Mouse (Mus musculus): ENCODE measurements around the gene Mark1. TPM values are rescaled to one million over a fixed set of nuclear protein-coding genes. Genes with fewer than 3 reads are reported as not detected.

Mark1 gene
- polyA plus RNA-seq, 1 experiment from 2014 or later, result 2.1 TPM

GRCm38 (mm10) chr1:184889454-184889853, 109.9 kb downstream of the Mark1 start:
- Histone ChIP-seq H3K27ac (ENCODE audit: poor library complexity, severe bottlenecking) (no peak overlapping the region), H3K9ac (no peak overlapping the region), H3K4me2 (no peak overlapping the region), H3K9me3 (replicated peaks) (no peaks in the 10 kb centered on the region), H3K4me3 (no peak overlapping the region), H3K27me3 (replicated peaks) (no peaks in the 10 kb centered on the region; the same call in 1 of the 2 replicates), H3K36me3 (no peaks in the 10 kb centered on the region), H3K4me1 (replicated peaks) (no peaks in the 10 kb centered on the region)
- 83% methylated on average over 6 of the region's 6 CpGs for whole genome bisulfite sequencing
- no peak for ATAC-seq (ENCODE audit: insufficient number of reproducible peaks, low FRiP score)

GRCm38 (mm10) chr1:184886160-184886559, 113.2 kb downstream of the Mark1 start:
- no peak overlapping the region for H3K27ac ChIP-seq (ENCODE audit: poor library complexity, severe bottlenecking)
- no peak overlapping the region for H3K4me3 ChIP-seq
- peaks cover 28% of the 10 kb centered on the region for H3K27me3 ChIP-seq (replicated peaks)
- H3K4me2 ChIP-seq, result no peak overlapping the region
- ATAC-seq (ENCODE audit: insufficient number of reproducible peaks, low FRiP score), result no peak
- H3K4me1 ChIP-seq (replicated peaks), result peaks cover 9% of the 10 kb centered on the region; the same call in 1 of the 2 replicates
- no peak overlapping the region for H3K9ac ChIP-seq
- no peaks in the 10 kb centered on the region for H3K36me3 ChIP-seq
- no peaks in the 10 kb centered on the region for H3K9me3 ChIP-seq (replicated peaks)
- WGBS, result 89% methylated on average over 1 of the region's 1 CpGs

GRCm38 (mm10) chr1:184882281-184883268, 116.8 kb downstream of the Mark1 start, which contains the start of gene C130074G19Rik:
TSS of gene C130074G19Rik (minus strand) at chr1:184883218.
- ATAC-seq (ENCODE audit: insufficient number of reproducible peaks, low FRiP score), result peak; percentile 89
- peaks cover 14% of the 10 kb centered on the region; the same call in 1 of the 2 replicates for H3K4me1 ChIP-seq (replicated peaks)
- peak within 1 kb of the TSS; percentile 67 for H3K9ac ChIP-seq
- H3K9me3 ChIP-seq (replicated peaks), result no peaks in the 10 kb centered on the region
- H3K36me3 ChIP-seq, result no peaks in the 10 kb centered on the region
- peaks cover 33% of the 10 kb centered on the region for H3K27me3 ChIP-seq (replicated peaks)
- peak within 1 kb of the TSS; percentile 94 for H3K4me2 ChIP-seq
- 2% methylated on average over 77 of the region's 77 CpGs for WGBS
- H3K27ac ChIP-seq (ENCODE audit: poor library complexity, severe bottlenecking), result no peak within 1 kb of the TSS
- peak within 1 kb of the TSS; percentile 56 for H3K4me3 ChIP-seq

GRCm38 (mm10) chr1:184881861-184882260, 117.5 kb downstream of the Mark1 start:
- Histone ChIP-seq H3K4me3 (peak overlapping the region; percentile 56), H3K36me3 (no peaks in the 10 kb centered on the region), H3K4me2 (peak overlapping the region; percentile 94), H3K27me3 (replicated peaks) (peaks cover 33% of the 10 kb centered on the region), H3K27ac (ENCODE audit: poor library complexity, severe bottlenecking) (no peak overlapping the region), H3K9me3 (replicated peaks) (no peaks in the 10 kb centered on the region), H3K9ac (peak overlapping the region; percentile 67; the same call in 1 of the 2 replicates), H3K4me1 (replicated peaks) (peaks cover 14% of the 10 kb centered on the region; the same call in 1 of the 2 replicates)
- ATAC-seq (ENCODE audit: insufficient number of reproducible peaks, low FRiP score), result no peak
- 42% methylated on average over 7 of the region's 7 CpGs for WGBS

- ATAC-seq (ENCODE audit: insufficient number of reproducible peaks, low FRiP score), result no peak
- H3K36me3 ChIP-seq, result no peaks in the 10 kb centered on the region
- H3K9ac ChIP-seq, result no peak overlapping the region
- H3K27me3 ChIP-seq (replicated peaks), result peaks cover 33% of the 10 kb centered on the region
- 79% methylated on average over 5 of the region's 5 CpGs for WGBS
- H3K27ac ChIP-seq (ENCODE audit: poor library complexity, severe bottlenecking), result no peak overlapping the region
- no peaks in the 10 kb centered on the region for H3K9me3 ChIP-seq (replicated peaks)
- peak overlapping the region; percentile 94 for H3K4me2 ChIP-seq
- H3K4me3 ChIP-seq, result peak overlapping the region; percentile 56; the same call in 1 of the 2 replicates
- peaks cover 14% of the 10 kb centered on the region; the same call in 1 of the 2 replicates for H3K4me1 ChIP-seq (replicated peaks)
Measured at GRCm38 (mm10) chr1:184881211-184881610, 118.2 kb downstream of the Mark1 start.

GRCm38 (mm10) chr1:184878860-184879259, 120.5 kb downstream of the Mark1 start:
- Histone ChIP-seq H3K4me1 (replicated peaks) (peaks cover 14% of the 10 kb centered on the region; the same call in 1 of the 2 replicates), H3K27me3 (replicated peaks) (peaks cover 37% of the 10 kb centered on the region), H3K9me3 (replicated peaks) (no peaks in the 10 kb centered on the region), H3K9ac (no peak overlapping the region), H3K4me3 (no peak overlapping the region), H3K36me3 (no peaks in the 10 kb centered on the region), H3K4me2 (no peak overlapping the region), H3K27ac (ENCODE audit: poor library complexity, severe bottlenecking) (no peak overlapping the region)
- no peak for ATAC-seq (ENCODE audit: insufficient number of reproducible peaks, low FRiP score)
- WGBS, result 73% methylated on average over 6 of the region's 6 CpGs

- no peak for ATAC-seq (ENCODE audit: insufficient number of reproducible peaks, low FRiP score)
- peaks cover 6% of the 10 kb centered on the region; the same call in 1 of the 2 replicates for H3K4me1 ChIP-seq (replicated peaks)
- H3K9ac ChIP-seq, result no peak overlapping the region
- 51% methylated on average over 2 of the region's 2 CpGs for WGBS
- H3K4me3 ChIP-seq, result no peak overlapping the region
- no peak overlapping the region for H3K27ac ChIP-seq (ENCODE audit: poor library complexity, severe bottlenecking)
- H3K9me3 ChIP-seq (replicated peaks), result no peaks in the 10 kb centered on the region
- H3K27me3 ChIP-seq (replicated peaks), result peaks cover 27% of the 10 kb centered on the region
- H3K4me2 ChIP-seq, result no peak overlapping the region
- no peaks in the 10 kb centered on the region for H3K36me3 ChIP-seq
Measured at GRCm38 (mm10) chr1:184877306-184877705, 122.1 kb downstream of the Mark1 start.

GRCm38 (mm10) chr1:184873910-184874309, 125.5 kb downstream of the Mark1 start:
- Histone ChIP-seq H3K4me2 (no peak overlapping the region), H3K36me3 (no peaks in the 10 kb centered on the region), H3K9ac (no peak overlapping the region), H3K9me3 (replicated peaks) (no peaks in the 10 kb centered on the region), H3K27me3 (replicated peaks) (peaks cover 11% of the 10 kb centered on the region; the same call in 1 of the 2 replicates), H3K4me3 (no peak overlapping the region), H3K4me1 (replicated peaks) (peaks cover 12% of the 10 kb centered on the region), H3K27ac (ENCODE audit: poor library complexity, severe bottlenecking) (no peak overlapping the region)
- 79% methylated on average over 11 of the region's 11 CpGs for WGBS
- ATAC-seq (ENCODE audit: insufficient number of reproducible peaks, low FRiP score), result no peak

- ATAC-seq (ENCODE audit: insufficient number of reproducible peaks, low FRiP score), result no peak
- H3K4me2 ChIP-seq, result no peak overlapping the region
- H3K9ac ChIP-seq, result no peak overlapping the region
- no peaks in the 10 kb centered on the region for H3K36me3 ChIP-seq
- WGBS, result 73% methylated on average over 7 of the region's 7 CpGs
- H3K4me3 ChIP-seq, result no peak overlapping the region
- H3K4me1 ChIP-seq (replicated peaks), result peaks cover 11% of the 10 kb centered on the region
- no peak overlapping the region for H3K27ac ChIP-seq (ENCODE audit: poor library complexity, severe bottlenecking)
- H3K27me3 ChIP-seq (replicated peaks), result peaks cover 11% of the 10 kb centered on the region; the same call in 1 of the 2 replicates
- H3K9me3 ChIP-seq (replicated peaks), result no peaks in the 10 kb centered on the region
Measured at GRCm38 (mm10) chr1:184872069-184872819, 127.1 kb downstream of the Mark1 start.

GRCm38 (mm10) chr1:184871506-184871905, 127.9 kb downstream of the Mark1 start:
- Histone ChIP-seq H3K4me2 (no peak overlapping the region), H3K9ac (no peak overlapping the region), H3K36me3 (no peaks in the 10 kb centered on the region), H3K9me3 (replicated peaks) (no peaks in the 10 kb centered on the region), H3K27me3 (replicated peaks) (peaks cover 11% of the 10 kb centered on the region; the same call in 1 of the 2 replicates), H3K27ac (ENCODE audit: poor library complexity, severe bottlenecking) (no peak overlapping the region), H3K4me1 (replicated peaks) (peaks cover 11% of the 10 kb centered on the region), H3K4me3 (no peak overlapping the region)
- 68% methylated on average over 1 of the region's 1 CpGs for WGBS
- peak; percentile 55; the same call in 1 of the 2 replicates for ATAC-seq (ENCODE audit: insufficient number of reproducible peaks, low FRiP score)
